Mouse (Mus musculus) testis, adult 2 months (tissue): ENCODE measurements around the gene Mob3b. TPM values are rescaled to one million over a fixed set of nuclear protein-coding genes. Genes with fewer than 3 reads are reported as not detected.

Source experiments
- H3K27ac ChIP-seq: fragments of 200-500 bp; 2 replicates; pipeline ENCODE4 v1.5.1; 2012; ENCODE audit warnings: low read depth, low read length; ENCODE audit not compliant: control insufficient read depth, insufficient read depth
- H3K27me3 ChIP-seq: fragments of 200-500 bp; 2 replicates; pipeline ENCODE4 v1.6.1; 2012; ENCODE audit warnings: mild to moderate bottlenecking, low read length, moderate library complexity; ENCODE audit not compliant: control insufficient read depth, insufficient read depth
- H3K36me3 ChIP-seq: fragments of 200-500 bp; 2 replicates; pipeline ENCODE4 v1.6.1; 2012; ENCODE audit warnings: mild to moderate bottlenecking, low read length; ENCODE audit not compliant: control insufficient read depth, insufficient read depth
- H3K4me1 ChIP-seq: fragments of 200-500 bp; 2 replicates; pipeline ENCODE4 v1.6.1; 2012; ENCODE audit warnings: low read length; ENCODE audit not compliant: control insufficient read depth, insufficient read depth
- H3K4me3 ChIP-seq: fragments of 200-500 bp; 2 replicates; pipeline ENCODE4 v1.5.1; 2012; ENCODE audit warnings: low read depth, mild to moderate bottlenecking, low read length, moderate library complexity, mixed read lengths; ENCODE audit not compliant: control insufficient read depth
- CTCF ChIP-seq: fragments of 200-500 bp; IDR thresholded peaks from 2 replicates; pipeline ENCODE4 v1.5.1; 2012; ENCODE audit warnings: low read depth, mild to moderate bottlenecking, inconsistent platforms, low read length, moderate library complexity; ENCODE audit not compliant: control insufficient read depth, insufficient read depth, insufficient replicate concordance
- POLR2A ChIP-seq: fragments of 200-500 bp; IDR thresholded peaks from 2 replicates; pipeline ENCODE4 v1.6.1; 2012; ENCODE audit warnings: low read depth, mild to moderate bottlenecking, inconsistent platforms, low read length, moderate library complexity; ENCODE audit not compliant: control insufficient read depth
- polyA plus RNA-seq: library from polyadenylated mRNA; depleted of rRNA; stranded (reverse); fragments of >200 nt; gene quantifications from 2 replicates; pipeline ENCODE4 v1.2.3, GENCODE M21; 2012

Gene Mob3b
- polyA plus RNA-seq, 1 experiment = 1.4 TPM

GRCm38 (mm10) chr4:35177926-35178645, 20.8 kb upstream of the Mob3b start:
- TF ChIP-seq CTCF (no peak), POLR2A (no peak)
- no peaks in the 10 kb centered on the region for H3K36me3 ChIP-seq
- H3K4me1 ChIP-seq = no peaks in the 10 kb centered on the region
- no peaks in the 10 kb centered on the region for H3K27me3 ChIP-seq
- no peak overlapping the region for H3K4me3 ChIP-seq
- H3K27ac ChIP-seq = no peak overlapping the region

DNA sequence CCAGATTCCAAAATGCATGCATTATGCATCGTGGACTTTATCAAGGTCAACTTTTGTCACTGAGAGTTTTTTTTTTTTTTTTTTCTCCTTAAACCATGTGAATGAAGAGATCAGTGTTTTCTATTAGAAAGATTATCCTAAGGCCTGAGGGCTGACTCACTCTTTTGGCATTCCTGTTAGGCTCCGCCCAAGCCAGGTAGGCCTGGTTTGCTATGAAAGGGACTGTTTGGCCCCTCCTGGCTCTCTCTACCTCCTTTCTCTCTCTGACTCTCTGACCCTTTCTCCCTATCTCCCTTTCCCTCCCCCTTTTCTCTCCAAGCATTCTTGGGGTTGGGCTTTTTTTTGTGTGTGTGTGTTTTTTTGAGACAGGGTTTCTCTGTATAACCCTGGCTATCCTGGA, 18.3 kb upstream of the Mob3b start:
- TF ChIP-seq CTCF (no peak), POLR2A (no peak)
- H3K27ac ChIP-seq = no peak overlapping the region
- no peaks in the 10 kb centered on the region for H3K36me3 ChIP-seq
- no peaks in the 10 kb centered on the region for H3K4me1 ChIP-seq
- H3K4me3 ChIP-seq = no peak overlapping the region
- H3K27me3 ChIP-seq = no peaks in the 10 kb centered on the region

GRCm38 (mm10) chr4:35173551-35173950, 16.3 kb upstream of the Mob3b start:
- no peaks in the 10 kb centered on the region for H3K36me3 ChIP-seq
- no peak overlapping the region for H3K4me3 ChIP-seq
- H3K4me1 ChIP-seq = no peaks in the 10 kb centered on the region
- no peaks in the 10 kb centered on the region for H3K27me3 ChIP-seq
- TF ChIP-seq POLR2A = no peak
- TF ChIP-seq CTCF = no peak
- no peak overlapping the region for H3K27ac ChIP-seq

- Histone ChIP-seq H3K27ac (no peak overlapping the region), H3K36me3 (no peaks in the 10 kb centered on the region), H3K4me1 (peaks cover 4% of the 10 kb centered on the region), H3K27me3 (no peaks in the 10 kb centered on the region), H3K4me3 (no peak overlapping the region)
- no peak for TF ChIP-seq CTCF
- TF ChIP-seq POLR2A = no peak
Observed at GRCm38 (mm10) chr4:35172471-35172870, 15.2 kb upstream of the Mob3b start.

DNA sequence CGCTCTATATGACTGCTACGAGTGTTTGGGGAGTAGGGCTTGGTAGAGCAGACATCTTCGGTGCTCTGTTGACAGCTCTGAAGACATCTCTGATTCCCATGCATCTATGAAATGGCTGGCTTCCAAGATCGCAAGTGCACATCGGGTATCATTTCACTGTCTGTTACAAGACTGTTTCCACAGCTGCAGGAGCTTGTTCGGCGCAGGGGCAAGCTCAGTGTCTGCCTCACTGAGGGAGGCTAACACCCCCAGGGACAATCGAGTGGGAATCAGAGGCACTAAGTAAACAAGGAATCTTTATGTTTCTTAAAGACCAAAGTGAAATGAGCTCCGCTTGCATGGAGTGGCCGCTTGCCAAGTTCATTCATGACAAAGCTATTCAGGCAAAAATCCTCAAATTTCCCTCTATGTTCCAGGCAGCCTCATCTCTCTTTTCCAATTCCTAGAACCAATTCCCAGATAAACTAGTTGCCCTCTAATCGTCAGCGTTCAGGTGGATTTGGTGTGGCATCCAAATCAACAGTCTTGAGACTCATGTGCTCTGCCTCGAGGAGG, 12.4 kb upstream of the Mob3b start:
- H3K27me3 ChIP-seq = no peaks in the 10 kb centered on the region
- H3K27ac ChIP-seq = no peak overlapping the region
- TF ChIP-seq CTCF (no peak), POLR2A (no peak)
- H3K36me3 ChIP-seq = no peaks in the 10 kb centered on the region
- H3K4me1 ChIP-seq = peaks cover 4% of the 10 kb centered on the region
- no peak overlapping the region for H3K4me3 ChIP-seq

DNA sequence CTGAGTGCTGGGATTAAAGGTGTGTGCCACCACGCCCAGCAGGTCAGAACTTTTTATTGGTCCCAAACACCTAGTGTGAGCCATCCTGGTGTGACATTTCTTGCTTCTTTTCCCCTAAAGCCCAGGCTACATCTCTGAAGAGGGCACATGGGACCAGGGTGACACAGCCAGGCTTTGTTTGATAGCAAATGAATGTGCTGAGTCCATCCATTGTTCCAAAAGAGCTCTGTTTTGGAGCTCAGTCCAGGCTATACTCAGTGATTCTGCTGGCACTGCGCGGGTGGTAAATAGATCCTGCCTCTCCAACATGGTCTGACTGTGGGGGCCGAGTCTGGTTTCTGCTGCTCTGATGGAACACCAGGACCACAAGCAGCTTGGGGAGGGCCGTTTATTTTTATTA, 10.6 kb upstream of the Mob3b start:
- Histone ChIP-seq H3K27ac (no peak overlapping the region), H3K4me1 (peaks cover 4% of the 10 kb centered on the region), H3K27me3 (no peaks in the 10 kb centered on the region), H3K36me3 (no peaks in the 10 kb centered on the region), H3K4me3 (no peak overlapping the region)
- no peak for TF ChIP-seq POLR2A
- TF ChIP-seq CTCF = no peak

DNA sequence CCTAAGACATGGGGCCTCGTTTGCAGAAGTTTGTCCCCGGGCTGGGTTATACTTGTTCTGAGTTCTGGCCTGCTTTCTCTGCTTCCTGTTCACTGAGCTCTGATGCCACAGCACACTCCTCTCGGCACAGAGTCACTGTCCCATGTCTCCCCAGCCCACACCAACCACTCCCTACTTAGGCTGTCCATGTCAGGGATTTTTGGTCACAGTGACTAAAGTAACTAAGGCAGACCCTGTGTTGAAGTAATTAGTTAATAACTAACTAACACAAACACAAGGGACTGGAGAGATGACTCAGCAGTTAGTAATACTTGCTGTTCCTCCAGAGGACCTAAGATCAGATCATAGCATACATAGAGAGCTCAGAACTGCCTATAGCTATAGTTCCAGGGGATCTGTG, 8.7 kb upstream of the Mob3b start:
- H3K4me3 ChIP-seq = no peak overlapping the region
- TF ChIP-seq CTCF (no peak), POLR2A (no peak)

GRCm38 (mm10) chr4:35165275-35165674, 8.0 kb upstream of the Mob3b start:
- Histone ChIP-seq H3K4me1 (peaks cover 4% of the 10 kb centered on the region), H3K4me3 (no peak overlapping the region), H3K36me3 (no peaks in the 10 kb centered on the region), H3K27me3 (no peaks in the 10 kb centered on the region), H3K27ac (no peak overlapping the region)
- no peak for TF ChIP-seq CTCF
- TF ChIP-seq POLR2A = no peak

More for the DNA sequence above, 8.7 kb upstream of the Mob3b start:
- H3K27me3 ChIP-seq = no peaks in the 10 kb centered on the region
- peaks cover 4% of the 10 kb centered on the region for H3K4me1 ChIP-seq
- H3K27ac ChIP-seq = no peak overlapping the region
- no peaks in the 10 kb centered on the region for H3K36me3 ChIP-seq
